Mouse (Mus musculus): ENCODE results near the gene E130308A19Rik.
"Not testable (repeated sequence)": the region's sequence is repeated elsewhere in the genome, so short reads cannot be mapped to it uniquely, and the experiment has no call there.

E130308A19Rik gene

DNA sequence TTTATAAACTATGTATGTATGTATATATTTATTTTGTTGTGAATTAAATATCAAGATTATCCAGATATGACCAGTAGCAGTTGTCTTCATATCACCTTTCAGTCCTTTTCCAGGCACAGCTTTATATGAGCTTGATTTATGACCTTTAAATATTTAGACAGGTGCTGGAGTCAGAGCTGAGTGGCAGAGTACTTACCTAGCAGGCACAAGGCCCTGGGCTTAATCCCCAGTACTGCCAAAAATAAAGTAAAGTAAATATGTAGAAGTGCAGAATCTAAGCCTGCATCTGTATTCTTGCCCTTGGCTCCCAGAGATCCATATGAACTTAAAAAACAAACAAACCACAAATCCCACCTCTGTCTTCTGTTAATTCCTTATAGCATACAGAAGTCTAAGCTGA, 163.0 kb downstream of the E130308A19Rik start:
- no peak for DNase-seq

DNA sequence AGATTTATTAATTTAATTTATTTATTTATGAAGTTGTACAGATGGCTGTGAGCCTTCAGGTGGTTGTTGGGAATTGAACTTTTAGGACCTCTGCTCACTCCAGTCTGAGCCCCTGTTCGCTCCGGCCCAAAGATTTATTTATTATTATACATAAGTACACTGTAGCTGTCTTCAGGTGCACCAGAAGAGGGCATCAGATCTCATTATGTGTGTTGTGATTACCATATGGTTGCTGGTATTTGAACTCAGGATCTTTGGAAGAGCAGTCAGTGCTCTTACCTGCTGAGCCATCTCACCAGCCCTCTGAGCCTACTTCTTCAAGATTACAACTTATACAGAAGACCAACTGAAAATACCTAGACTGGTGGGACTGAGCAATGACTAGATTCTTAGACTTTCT, 167.6 kb downstream of the E130308A19Rik start:
- not testable (repeated sequence) for DNase-seq

DNA sequence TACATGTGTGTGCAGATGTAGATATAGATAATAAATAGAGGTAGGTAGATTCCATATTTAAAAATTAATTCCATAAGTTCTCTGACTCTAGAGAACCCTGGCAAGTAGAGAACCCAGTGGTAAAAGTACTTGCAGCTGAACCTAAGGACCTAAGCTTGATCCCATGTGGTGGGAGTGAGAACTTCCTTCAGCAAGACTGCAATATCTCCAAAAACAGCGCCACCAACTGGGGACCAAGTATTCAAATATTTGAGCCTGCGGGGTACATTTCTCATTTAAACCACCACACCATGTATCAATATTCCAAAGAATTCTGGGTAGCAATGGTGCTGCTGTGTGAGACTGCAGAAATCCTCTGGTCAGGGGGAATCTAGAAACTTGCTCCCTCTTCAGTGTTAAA, 168.1 kb downstream of the E130308A19Rik start:
- DNase-seq: no peak

GRCm38 (mm10) chr4:59795788-59796455, 169.9 kb downstream of the E130308A19Rik start:
- DNase-seq: no peak

GRCm38 (mm10) chr4:59800181-59800580, 174.2 kb downstream of the E130308A19Rik start:
- no peak for DNase-seq

- no peak for DNase-seq
Measured at GRCm38 (mm10) chr4:59801489-59801888, 175.5 kb downstream of the E130308A19Rik start, which contains the start of gene Inip. Inip (minus strand) TSS chr4:59801589.

DNA sequence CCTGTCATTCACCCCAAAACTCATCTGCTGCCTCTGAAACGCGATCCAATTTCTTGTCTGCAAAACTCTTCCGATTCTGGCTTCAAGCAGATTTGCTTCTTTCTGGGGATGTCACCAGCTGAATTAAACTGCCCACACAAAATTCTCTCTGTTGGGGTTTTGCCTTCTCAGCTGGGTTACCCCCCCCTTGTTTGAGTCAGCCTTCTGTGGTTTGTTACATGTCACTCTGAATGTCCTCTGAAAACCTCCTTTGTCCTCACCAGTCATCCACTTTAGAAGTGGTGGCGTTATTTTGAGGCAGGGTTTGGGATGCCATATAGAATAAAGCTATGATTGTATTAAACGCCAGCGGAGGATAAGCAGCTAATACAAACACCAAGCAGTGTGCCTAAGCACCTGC, 176.1 kb downstream of the E130308A19Rik start:
- no peak for DNase-seq

DNA sequence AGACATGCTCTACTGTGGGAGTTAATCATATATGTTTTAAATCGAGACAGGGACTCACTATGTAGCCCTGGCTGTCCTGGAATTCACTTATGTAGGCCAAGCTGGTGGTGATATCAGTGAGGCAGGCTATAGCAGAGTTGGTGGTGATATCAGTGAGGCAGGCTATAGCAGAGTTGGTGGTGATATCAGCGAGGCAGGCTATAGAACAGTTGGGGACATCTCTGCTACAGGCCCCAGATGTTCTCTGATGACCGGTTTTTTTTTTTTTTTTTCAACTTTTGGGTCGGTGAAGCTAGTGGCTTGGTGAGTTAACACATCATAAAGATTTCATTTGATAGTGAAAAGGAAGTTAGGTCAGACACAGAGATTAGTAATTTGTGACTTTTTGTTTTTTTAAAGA, 176.8 kb downstream of the E130308A19Rik start:
- DNase-seq: no peak

GRCm38 (mm10) chr4:59803358-59803757, 177.3 kb downstream of the E130308A19Rik start:
- no peak for DNase-seq

DNA sequence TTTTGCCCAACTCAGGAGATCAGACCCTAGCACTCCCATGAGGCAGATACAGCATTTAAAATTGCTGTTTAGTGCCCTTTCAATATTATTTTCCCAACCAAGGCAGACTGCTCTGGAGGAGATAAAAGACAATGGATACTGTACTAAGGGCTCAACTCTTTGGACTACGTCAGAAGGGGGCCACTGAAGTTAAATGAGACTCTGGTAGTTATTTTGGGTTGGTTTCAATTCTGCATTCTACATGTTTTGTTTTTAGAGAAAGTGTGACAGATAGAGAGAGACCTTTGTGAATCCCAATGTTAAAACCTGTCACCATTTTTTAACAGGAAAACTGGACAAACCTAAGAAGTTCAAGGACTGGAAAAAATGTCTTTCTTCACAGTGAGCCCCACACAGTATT, 178.7 kb downstream of the E130308A19Rik start:
- no peak for DNase-seq

GRCm38 (mm10) chr4:59805181-59805967, 179.4 kb downstream of the E130308A19Rik start, which contains the start of gene Snx30:
Snx30 (plus strand) TSS chr4:59805840.
- DNase-seq: peak; percentile 92

- no peak for DNase-seq
Measured at GRCm38 (mm10) chr4:59805968-59806878, 180.2 kb downstream of the E130308A19Rik start.

- no peak for DNase-seq
Measured at GRCm38 (mm10) chr4:59806879-59807195, 180.8 kb downstream of the E130308A19Rik start.

DNA sequence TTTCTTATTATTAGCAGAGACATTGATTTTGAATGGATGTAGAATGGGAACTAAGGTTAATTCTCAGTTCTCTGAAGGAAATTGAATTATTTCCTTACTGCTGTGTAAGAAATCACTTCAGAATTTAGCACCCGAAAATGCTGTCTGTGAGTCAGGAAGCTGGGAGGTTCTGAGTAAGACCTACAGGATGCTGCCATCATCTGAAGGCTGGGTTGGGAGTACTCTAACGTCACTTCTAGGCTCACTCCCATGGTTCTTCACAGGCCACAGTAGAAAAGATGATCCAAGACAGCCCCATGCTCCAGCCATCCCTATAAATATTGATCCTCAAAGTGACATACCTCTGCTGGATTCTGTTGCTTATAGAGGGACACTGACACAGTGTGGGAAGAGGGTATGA, 181.5 kb downstream of the E130308A19Rik start:
- no peak for DNase-seq

- DNase-seq: no peak
Measured at GRCm38 (mm10) chr4:59808396-59808795, 182.4 kb downstream of the E130308A19Rik start.

Data from right cerebral cortex, adult 18-20 months (tissue).